Mouse (Mus musculus) neural tube, embryonic 10.5 days (tissue): ENCODE measurements around the gene Pex16.
A peak's percentile ranks its signal among the peaks of the same experiment; 100 is the strongest.

ENCODE experiments used
- DNase-seq: peaks from one replicate; pipeline ENCODE4 v3.0.0-alpha.2; 2017; ENCODE audit warnings: low spot score; ENCODE audit errors: extremely low spot score

Gene Pex16

GRCm38 (mm10) chr2:92370375-92370774 lies 4.1 kb upstream of the Pex16 start:
- no peak for DNase-seq

- peak; percentile 69 for DNase-seq
These were observed 3.4 kb upstream of the Pex16 start for GRCm38 (mm10) chr2:92370821-92371805.

GRCm38 (mm10) chr2:92371971-92372690 lies 2.3 kb upstream of the Pex16 start:
- peak; percentile 44 for DNase-seq

- no peak for DNase-seq
These were observed 1.6 kb upstream of the Pex16 start for GRCm38 (mm10) chr2:92372767-92373436.

- no peak for DNase-seq
These were observed 1.1 kb upstream of the Pex16 start for GRCm38 (mm10) chr2:92373437-92373813.

- peak; percentile 93 for DNase-seq
These were observed 685 bp downstream of the Pex16 start for GRCm38 (mm10) chr2:92375099-92375623.

- no peak for DNase-seq
These were observed 1.3 kb downstream of the Pex16 start for GRCm38 (mm10) chr2:92375788-92376187.

GRCm38 (mm10) chr2:92376300-92376699 lies 1.8 kb downstream of the Pex16 start:
- no peak for DNase-seq

GRCm38 (mm10) chr2:92377320-92377719 lies 2.8 kb downstream of the Pex16 start:
- DNase-seq: no peak

- DNase-seq: no peak
These were observed 5.5 kb downstream of the Pex16 start for GRCm38 (mm10) chr2:92379783-92380494.

GRCm38 (mm10) chr2:92380495-92381050 lies 6.1 kb downstream of the Pex16 start:
- no peak for DNase-seq

- DNase-seq: no peak
These were observed 6.7 kb downstream of the Pex16 start for GRCm38 (mm10) chr2:92381161-92381560.

- no peak for DNase-seq
These were observed 7.6 kb downstream of the Pex16 start, which contains the start of gene 1700029I15Rik for GRCm38 (mm10) chr2:92381901-92382588. 1700029I15Rik (plus strand) TSS chr2:92382538.

- DNase-seq: no peak
These were observed 8.3 kb downstream of the Pex16 start for GRCm38 (mm10) chr2:92382759-92383158.

- no peak for DNase-seq
These were observed 9.6 kb downstream of the Pex16 start for GRCm38 (mm10) chr2:92384101-92384500.

- no peak for DNase-seq
These were observed 10.9 kb downstream of the Pex16 start for GRCm38 (mm10) chr2:92385113-92386051.

GRCm38 (mm10) chr2:92386821-92387570 lies 12.5 kb downstream of the Pex16 start:
- DNase-seq: no peak

GRCm38 (mm10) chr2:92387646-92388045 lies 13.2 kb downstream of the Pex16 start:
- DNase-seq: no peak
